22 mouse cellular contexts compared by ENCODE assay signal in genomic region chr19:44927250-44927649, GRCm38 (mm10). TPM values are rescaled to one million over a fixed set of nuclear protein-coding genes. Genes with fewer than 3 reads are reported as not detected.
A peak's percentile ranks its signal among the peaks of the same experiment; 100 is the strongest.
DNase-seq lines count a peak whose midpoint lies in the region; ATAC-seq and TF ChIP-seq lines count a peak whose summit lies in the region.
"Had no signal": no experiment of that assay in that cellular context is flagged by ENCODE, and none has a peak within 500 bp of the region (broad histone marks: within the 10 kb centered on the region; RNA-seq: fewer than 3 reads in every experiment).

No protein-coding gene starts in this region.

- TF ChIP-seq CTCF in intestine, postnatal 0 days (IDR thresholded peaks at IDR 0.05; ENCODE audit: low read depth): no peak
- TF ChIP-seq CTCF in hindbrain, postnatal 0 days (IDR thresholded peaks at IDR 0.05; ENCODE audit: low read depth): no peak

- H3K36me3 ChIP-seq in heart, embryonic 11.5 days (ENCODE audit: control insufficient read depth, insufficient read depth, low read length): no peaks in the 10 kb centered on the region
- no peaks in the 10 kb centered on the region for H3K36me3 ChIP-seq in intestine, embryonic 14.5 days (ENCODE audit: control insufficient read depth, insufficient read depth, low read length)
- H3K36me3 ChIP-seq in intestine, postnatal 0 days (ENCODE audit: control insufficient read depth, insufficient read depth): no peaks in the 10 kb centered on the region
- no peaks in the 10 kb centered on the region for H3K36me3 ChIP-seq in intestine, embryonic 15.5 days
- no peaks in the 10 kb centered on the region for H3K36me3 ChIP-seq in hindbrain, postnatal 0 days (ENCODE audit: insufficient read depth, low read length)
- H3K36me3 ChIP-seq: limb, embryonic 15.5 days; liver, embryonic 15.5 days; midbrain, embryonic 12.5 days had no signal

- no peaks in the 10 kb centered on the region for H3K27me3 ChIP-seq in heart, embryonic 11.5 days (ENCODE audit: control insufficient read depth, insufficient read depth, low read length)
- no peaks in the 10 kb centered on the region for H3K27me3 ChIP-seq in intestine, embryonic 14.5 days (replicated peaks; ENCODE audit: control insufficient read depth, insufficient read depth, low read length)
- H3K27me3 ChIP-seq in intestine, postnatal 0 days (replicated peaks; ENCODE audit: control insufficient read depth, insufficient read depth, low read length): no peaks in the 10 kb centered on the region
- H3K27me3 ChIP-seq in intestine, embryonic 15.5 days (replicated peaks): no peaks in the 10 kb centered on the region
- no peaks in the 10 kb centered on the region for H3K27me3 ChIP-seq in hindbrain, postnatal 0 days (ENCODE audit: insufficient read depth, low read length)
- H3K27me3 ChIP-seq: limb, embryonic 15.5 days had no signal

- intact Hi-C loops in heart, postnatal 10 days (cut with DNase I): no loop called here

- H3K4me1 ChIP-seq in heart, embryonic 11.5 days (ENCODE audit: control insufficient read depth, insufficient read depth, low read length): peaks cover 37% of the 10 kb centered on the region
- peaks cover 38% of the 10 kb centered on the region for H3K4me1 ChIP-seq in intestine, embryonic 14.5 days (replicated peaks; ENCODE audit: control insufficient read depth, insufficient read depth, low read length)
- H3K4me1 ChIP-seq in intestine, postnatal 0 days (replicated peaks; ENCODE audit: control insufficient read depth, insufficient read depth, low read length): 0 out of 2 replicates have a peak, but pooled peaks cover 3% of the 10 kb centered on the region
- H3K4me1 ChIP-seq in intestine, embryonic 15.5 days (replicated peaks): peaks cover 16% of the 10 kb centered on the region
- peaks cover 4% of the 10 kb centered on the region for H3K4me1 ChIP-seq in hindbrain, postnatal 0 days (ENCODE audit: insufficient read depth, low read length)

- peak overlapping the region; percentile 73 for H3K27ac ChIP-seq in heart, embryonic 11.5 days (ENCODE audit: low read depth, low read length)
- peak overlapping the region; percentile 85 for H3K27ac ChIP-seq in intestine, embryonic 14.5 days (ENCODE audit: low read depth)
- H3K27ac ChIP-seq in intestine, postnatal 0 days (ENCODE audit: low read depth, low read length): no peak overlapping the region
- 0 out of 2 replicates have a peak overlapping the region, but pooled peaks have one; percentile 4 for H3K27ac ChIP-seq in intestine, embryonic 15.5 days
- no peak overlapping the region for H3K27ac ChIP-seq in hindbrain, postnatal 0 days
- H3K27ac ChIP-seq: forebrain, embryonic 13.5 days; limb, embryonic 15.5 days; liver, embryonic 15.5 days; midbrain, embryonic 12.5 days had no signal

- ATAC-seq in heart, embryonic 11.5 days (replicated peaks; ENCODE audit: insufficient number of reproducible peaks, low FRiP score, low TSS enrichment): no peak
- no peak for ATAC-seq in intestine, embryonic 14.5 days (replicated peaks; ENCODE audit: low FRiP score, low TSS enrichment, low read depth)
- no peak for ATAC-seq in intestine, postnatal 0 days
- ATAC-seq in intestine, embryonic 15.5 days: no peak
- no peak for ATAC-seq in hindbrain, postnatal 0 days
- ATAC-seq: activated CD4-positive, CD25-positive, alpha-beta regulatory T cell, adult 4 months; CD4-positive, CD25-positive, alpha-beta regulatory T cell, adult 4 months; forebrain, embryonic 13.5 days; lung, postnatal 0 days had no signal

- WGBS in heart, embryonic 11.5 days (ENCODE audit: insufficient replicate concordance): 30% methylated on average over 1 of the region's 1 CpGs
- 21% methylated on average over 1 of the region's 1 CpGs for WGBS in intestine, embryonic 14.5 days
- WGBS in intestine, postnatal 0 days: 58% methylated on average over 1 of the region's 1 CpGs
- WGBS in intestine, embryonic 15.5 days: 26% methylated on average over 1 of the region's 1 CpGs
- 74% methylated on average over 1 of the region's 1 CpGs for WGBS in hindbrain, postnatal 0 days

- no peak overlapping the region for H3K9ac ChIP-seq in heart, embryonic 11.5 days (ENCODE audit: low read depth, low read length)
- H3K9ac ChIP-seq in intestine, embryonic 14.5 days (ENCODE audit: low read length): no peak overlapping the region
- H3K9ac ChIP-seq in intestine, postnatal 0 days (ENCODE audit: low read depth, low read length): no peak overlapping the region
- H3K9ac ChIP-seq in intestine, embryonic 15.5 days: no peak overlapping the region
- no peak overlapping the region for H3K9ac ChIP-seq in hindbrain, postnatal 0 days (replicated peaks; ENCODE audit: low read length)
- H3K9ac ChIP-seq: forebrain, embryonic 13.5 days; limb, embryonic 15.5 days; liver, embryonic 15.5 days; midbrain, embryonic 12.5 days had no signal

- no peaks in the 10 kb centered on the region for H3K9me3 ChIP-seq in heart, embryonic 11.5 days (replicated peaks; ENCODE audit: control insufficient read depth, low read length)
- no peaks in the 10 kb centered on the region for H3K9me3 ChIP-seq in intestine, embryonic 14.5 days (ENCODE audit: control insufficient read depth, low read length)
- no peaks in the 10 kb centered on the region for H3K9me3 ChIP-seq in intestine, postnatal 0 days (ENCODE audit: control insufficient read depth)
- no peaks in the 10 kb centered on the region for H3K9me3 ChIP-seq in intestine, embryonic 15.5 days
- H3K9me3 ChIP-seq in hindbrain, postnatal 0 days (ENCODE audit: low read length): no peaks in the 10 kb centered on the region
- H3K9me3 ChIP-seq: forebrain, embryonic 13.5 days; limb, embryonic 15.5 days; liver, embryonic 15.5 days; midbrain, embryonic 12.5 days had no signal

- no peak for DNase-seq in heart, postnatal 10 days
- no peak for DNase-seq in intestine, embryonic 14.5 days (ENCODE audit: low spot score)
- no peak for DNase-seq in hindbrain, postnatal 0 days (ENCODE audit: low spot score)
- no peak for DNase-seq in right cerebral cortex, postnatal 10 days (ENCODE audit: low spot score in 2 of 2)
- DNase-seq: adrenal gland, postnatal 25 days; cerebellum, adult 11 months; cerebellum, postnatal 14 days; gastrocnemius, postnatal 14 days; kidney, adult 9 months; retina, postnatal 1 day; right cerebral cortex, postnatal 4 days; thymus, postnatal 25 days had no signal

- H3K4me3 ChIP-seq in heart, embryonic 11.5 days (ENCODE audit: low read depth, low read length): no peak overlapping the region
- no peak overlapping the region for H3K4me3 ChIP-seq in intestine, embryonic 14.5 days (ENCODE audit: low read depth, low read length)
- no peak overlapping the region for H3K4me3 ChIP-seq in intestine, postnatal 0 days (ENCODE audit: low read depth, low read length)
- H3K4me3 ChIP-seq in intestine, embryonic 15.5 days (replicated peaks): no peak overlapping the region
- H3K4me3 ChIP-seq in hindbrain, postnatal 0 days (ENCODE audit: low read length): no peak overlapping the region
- H3K4me3 ChIP-seq: forebrain, embryonic 13.5 days; limb, embryonic 15.5 days; liver, embryonic 15.5 days; midbrain, embryonic 12.5 days had no signal

- H3K4me2 ChIP-seq in heart, embryonic 11.5 days: no peak overlapping the region
- H3K4me2 ChIP-seq in intestine, embryonic 14.5 days (ENCODE audit: low read length): no peak overlapping the region
- H3K4me2 ChIP-seq in intestine, postnatal 0 days (replicated peaks; ENCODE audit: low read depth): no peak overlapping the region
- H3K4me2 ChIP-seq in intestine, embryonic 15.5 days (replicated peaks): no peak overlapping the region
- H3K4me2 ChIP-seq in hindbrain, postnatal 0 days (ENCODE audit: low read depth, low read length): no peak overlapping the region
- H3K4me2 ChIP-seq: forebrain, embryonic 13.5 days; limb, embryonic 15.5 days; liver, embryonic 15.5 days; midbrain, embryonic 12.5 days had no signal

RNA-seq across cellular contexts. Expression of gene Slf2, which starts 3.7 kb away (rescaled TPM):
- polyA plus RNA-seq in heart, embryonic 11.5 days (2014; fragmentation: Nextera tagmentation; extraction: Ambion mirVana): 57.1 and 62.0 TPM in 2 replicates
- 10 to 100 TPM; 27.5 to 37.0 TPM for total RNA-seq in heart, postnatal 10 days (2021)
- 54.1 and 60.8 TPM in 2 replicates for polyA plus RNA-seq in intestine, embryonic 14.5 days (2014; fragmentation: Nextera tagmentation; extraction: Ambion mirVana)
- 11.4 and 13.4 TPM in 2 replicates for polyA plus RNA-seq in intestine, postnatal 0 days (2015; fragmentation: Nextera tagmentation; extraction: Ambion mirVana)
- 31.9 and 33.9 TPM in 2 replicates for polyA plus RNA-seq in intestine, embryonic 15.5 days (2015; fragmentation: Nextera tagmentation; extraction: Ambion mirVana)
- 24.6 and 25.0 TPM in 2 replicates for total RNA-seq in hindbrain, postnatal 0 days (2014; rRNA removed)
- 18.3 and 22.3 TPM in 2 replicates for polyA plus RNA-seq in hindbrain, postnatal 0 days (2015; fragmentation: Nextera tagmentation; extraction: Ambion mirVana)

Comparison
In these comparisons a context has a peak if more than half of its experiments do, and no peak if none do; other contexts are left out.
1. H3K27ac ChIP-seq: peak in heart, embryonic 11.5 days (single experiment), intestine, embryonic 14.5 days (single experiment) and intestine, embryonic 15.5 days (single experiment); none in intestine, postnatal 0 days (single experiment) and hindbrain, postnatal 0 days (single experiment).